Mouse (Mus musculus): ENCODE results near the gene Kdm5d.

Gene Kdm5d

DNA sequence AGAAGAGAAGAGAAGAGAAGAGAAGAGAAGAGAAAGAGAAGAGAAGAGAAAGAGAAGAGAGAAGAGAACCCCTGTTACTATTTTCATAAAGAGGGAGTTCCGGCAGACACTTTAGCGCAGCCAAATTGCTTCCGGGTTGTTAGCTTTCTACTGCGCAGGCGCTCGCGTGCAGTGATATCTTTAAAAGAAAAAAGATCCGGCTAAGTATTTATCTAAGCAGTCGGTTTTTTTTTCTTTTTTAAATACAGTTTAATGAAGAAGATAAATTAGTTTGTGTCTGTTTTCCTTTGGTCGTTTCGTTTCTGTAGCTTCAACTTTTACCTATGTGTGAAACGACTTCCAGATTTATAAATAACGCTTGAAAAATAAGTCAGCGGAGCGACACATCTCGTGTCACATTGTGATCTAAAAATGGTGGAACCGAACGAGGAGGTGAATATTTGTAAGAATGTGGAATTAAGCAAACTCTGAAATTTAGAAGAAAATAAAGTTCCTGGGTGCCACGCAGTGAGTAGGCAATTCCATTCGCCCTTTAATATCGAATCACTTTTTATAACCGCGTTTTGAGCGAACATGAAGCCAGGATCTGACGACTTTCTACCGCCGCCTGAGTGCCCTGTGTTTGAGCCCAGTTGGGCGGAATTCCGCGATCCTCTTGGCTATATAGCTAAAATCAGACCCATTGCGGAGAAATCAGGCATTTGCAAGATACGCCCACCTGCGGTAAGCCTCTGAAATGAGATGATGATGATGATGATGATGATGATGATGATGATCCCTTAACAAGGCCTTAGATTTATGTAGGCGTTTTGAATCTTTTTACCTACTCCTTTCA lies at the start of gene Kdm5d:
Gene Kdm5d (plus strand): TSS at position 396 of the 835 bp plus-strand sequence.
- peak; percentile 54 for DNase-seq (ENCODE audit: low read depth, low spot score)

- no peak for DNase-seq (ENCODE audit: low read depth, low spot score)
Observed at GRCm38 (mm10) chrY:872404-872803, 25.2 kb upstream of the Kdm5d start.

DNA sequence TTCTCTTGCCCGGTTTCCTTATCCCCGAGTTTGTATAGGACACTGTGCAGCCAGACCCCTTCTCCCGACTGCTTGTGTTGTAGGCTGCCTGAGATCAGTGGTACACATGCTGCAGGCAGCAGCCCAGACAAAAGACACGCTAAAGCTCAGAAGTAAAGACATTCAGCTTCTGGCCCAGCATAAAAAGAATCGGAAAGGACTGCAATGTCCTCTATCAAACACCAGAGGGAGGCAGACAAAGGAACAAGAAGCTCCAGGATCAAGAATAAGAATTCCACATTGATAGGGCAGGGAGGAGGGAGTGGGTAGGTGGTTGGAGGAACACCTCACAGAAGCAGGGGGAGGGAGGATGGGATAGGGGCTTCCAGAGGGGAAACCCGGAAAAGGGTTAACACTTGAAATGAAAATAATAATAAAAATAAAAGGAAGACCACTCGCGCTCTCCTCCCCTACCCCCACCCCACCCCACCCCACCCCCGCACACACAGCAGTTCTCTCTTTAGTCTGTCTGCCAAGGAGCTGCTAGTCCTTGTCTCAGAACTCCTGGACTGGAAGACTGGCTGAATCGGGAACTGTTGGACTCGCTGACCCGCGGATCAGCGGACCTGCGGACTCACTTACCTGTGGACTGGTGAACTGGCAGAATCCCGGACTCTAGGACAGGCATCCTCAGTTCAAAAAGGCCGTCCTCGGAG lies 24.6 kb upstream of the Kdm5d start:
- peak; percentile 0 for DNase-seq (ENCODE audit: low read depth, low spot score)
